Mouse (Mus musculus) liver, embryonic 13.5 days (tissue): ENCODE data around the gene Rpf1. TPM values are rescaled to one million over a fixed set of nuclear protein-coding genes. Genes with fewer than 3 reads are reported as not detected.

Source experiments
- ATAC-seq: fragments of 200-750 bp; cut with Nextera tagmentation; 2 replicates; pipeline ENCODE4 v1.8.0; 2017; ENCODE audit warnings: low read depth, mild to moderate bottlenecking, moderate number of reproducible peaks, moderate library complexity
- DNase-seq: peaks from one replicate; pipeline ENCODE4 v3.0.0; 2022
- H3K27ac ChIP-seq: fragments of 300-500 bp; sonication (generic); 2 replicates; pipeline ENCODE4 v1.5.1; 2015; ENCODE audit warnings: moderate library complexity, mild to moderate bottlenecking, inconsistent platforms
- H3K27me3 ChIP-seq: fragments of 300-500 bp; sonication (generic); 2 replicates; pipeline ENCODE4 v1.6.1; 2015; ENCODE audit warnings: mild to moderate bottlenecking, inconsistent platforms
- H3K36me3 ChIP-seq: fragments of 300-500 bp; sonication (generic); 2 replicates; pipeline ENCODE4 v1.6.1; 2015; ENCODE audit warnings: mild to moderate bottlenecking, inconsistent platforms
- H3K4me1 ChIP-seq: fragments of 300-500 bp; sonication (generic); replicated peaks from 2 replicates; pipeline ENCODE4 v1.6.1; 2015; ENCODE audit warnings: inconsistent platforms
- H3K4me2 ChIP-seq: fragments of 300-500 bp; sonication (generic); 2 replicates; pipeline ENCODE4 v1.6.1; 2015; ENCODE audit warnings: inconsistent platforms, mild to moderate bottlenecking, moderate library complexity
- H3K4me3 ChIP-seq: fragments of 300-500 bp; sonication (generic); replicated peaks from 2 replicates; pipeline ENCODE4 v1.5.1; 2015; ENCODE audit warnings: mild to moderate bottlenecking, inconsistent platforms
- H3K9ac ChIP-seq: fragments of 300-500 bp; sonication (generic); 2 replicates; pipeline ENCODE4 v1.6.1; 2015; ENCODE audit warnings: mild to moderate bottlenecking, inconsistent platforms
- H3K9me3 ChIP-seq: fragments of 300-500 bp; sonication (generic); replicated peaks from 2 replicates; pipeline ENCODE4 v1.6.1; 2016; ENCODE audit warnings: inconsistent platforms
- WGBS: fragments of 180-500 bp; shearing (Covaris S2); methylation state at CpG from one replicate; pipeline ENCODE4 v1.1.7; 2015; ENCODE audit not compliant: insufficient replicate concordance; 5-methylcytosine and 5-hydroxymethylcytosine counted together
- polyA plus RNA-seq: library from polyadenylated mRNA; unstranded; fragments of >200 nt; fragmentation: Nextera tagmentation; extraction: Ambion mirVana; gene quantifications from 2 replicates; pipeline ENCODE4 v1.2.1, GENCODE M21; 2015

Rpf1 gene
- polyA plus RNA-seq, 1 experiment from 2014 or later: 41.5 TPM

DNA sequence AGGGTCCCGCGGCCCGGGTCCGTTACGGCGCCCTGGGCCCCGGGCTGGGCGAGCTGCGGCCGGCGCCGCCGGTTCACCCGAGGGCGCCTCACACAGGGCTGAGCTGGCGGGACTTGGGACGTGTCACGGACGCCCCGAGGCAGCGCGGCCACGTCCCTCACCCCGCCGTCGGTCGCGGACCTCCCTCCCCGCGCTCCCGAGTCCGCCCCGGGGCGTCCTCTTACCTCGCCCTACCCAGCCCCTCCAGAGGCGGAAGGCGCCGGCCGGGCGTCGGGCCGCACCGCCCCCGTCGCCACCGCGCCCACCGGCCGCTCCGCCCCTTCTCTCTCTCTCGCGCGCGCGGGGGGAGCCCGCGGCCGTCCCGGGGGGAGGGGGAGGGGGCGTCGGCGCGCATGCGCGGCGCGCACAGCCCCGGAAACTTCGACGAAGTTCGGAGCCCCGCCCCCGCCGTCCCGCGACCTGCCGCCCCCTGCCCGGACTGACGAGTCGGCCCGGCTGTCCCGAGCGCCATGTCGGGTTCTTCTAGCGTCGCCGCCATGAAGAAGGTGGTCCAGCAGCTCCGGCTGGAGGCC, 21.7 kb downstream of the Rpf1 start, which contains the start of the genes Spata1 and Gng5:
TSS of gene Spata1 (minus strand) at position 323 of the 572 bp plus-strand sequence.
TSS of gene Gng5 (plus strand) at position 377 of the 572 bp plus-strand sequence.
- peak; percentile 97 for ATAC-seq
- H3K9ac ChIP-seq: peak within 1 kb of the TSS; percentile 94
- H3K4me3 ChIP-seq: peak within 1 kb of the TSS; percentile 89
- H3K27ac ChIP-seq: peak within 1 kb of the TSS; percentile 95
- peak within 1 kb of the TSS; percentile 71 for H3K4me2 ChIP-seq
- peaks cover 14% of the 10 kb centered on the region for H3K36me3 ChIP-seq
- peak; percentile 83 for DNase-seq
- H3K4me1 ChIP-seq: peaks cover 38% of the 10 kb centered on the region
- under 1% methylated on average over 50 of the region's 88 CpGs for WGBS
- no peaks in the 10 kb centered on the region for H3K9me3 ChIP-seq
- H3K27me3 ChIP-seq: no peaks in the 10 kb centered on the region

DNA sequence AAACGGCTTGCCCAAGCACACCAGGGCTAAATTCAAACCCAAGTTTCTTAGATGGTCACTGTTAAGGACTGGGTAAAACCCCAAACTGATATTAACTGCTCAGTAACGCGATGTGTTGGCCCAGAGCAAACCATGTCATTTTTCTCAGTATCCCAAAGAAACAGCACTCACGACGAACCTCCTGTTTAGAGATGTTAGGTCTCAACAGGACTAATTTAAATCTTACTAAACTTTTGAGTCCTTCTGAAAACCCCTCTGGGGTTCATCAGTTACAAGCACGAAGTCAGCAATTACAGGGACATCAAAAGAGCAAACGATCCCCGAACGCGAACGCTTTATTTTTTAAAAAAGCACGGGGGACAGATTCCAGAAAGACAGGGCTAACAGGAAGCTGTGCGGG, 22.2 kb downstream of the Rpf1 start:
- H3K27ac ChIP-seq: peak overlapping the region; percentile 95
- no peaks in the 10 kb centered on the region for H3K27me3 ChIP-seq
- ATAC-seq (no peak), DNase-seq (no peak)
- H3K9ac ChIP-seq: peak overlapping the region; percentile 94
- WGBS: 2% methylated on average over 13 of the region's 13 CpGs
- H3K4me3 ChIP-seq: peak overlapping the region; percentile 89
- peaks cover 11% of the 10 kb centered on the region for H3K36me3 ChIP-seq
- H3K4me1 ChIP-seq: peaks cover 36% of the 10 kb centered on the region
- peak overlapping the region; percentile 71 for H3K4me2 ChIP-seq
- no peaks in the 10 kb centered on the region for H3K9me3 ChIP-seq

DNA sequence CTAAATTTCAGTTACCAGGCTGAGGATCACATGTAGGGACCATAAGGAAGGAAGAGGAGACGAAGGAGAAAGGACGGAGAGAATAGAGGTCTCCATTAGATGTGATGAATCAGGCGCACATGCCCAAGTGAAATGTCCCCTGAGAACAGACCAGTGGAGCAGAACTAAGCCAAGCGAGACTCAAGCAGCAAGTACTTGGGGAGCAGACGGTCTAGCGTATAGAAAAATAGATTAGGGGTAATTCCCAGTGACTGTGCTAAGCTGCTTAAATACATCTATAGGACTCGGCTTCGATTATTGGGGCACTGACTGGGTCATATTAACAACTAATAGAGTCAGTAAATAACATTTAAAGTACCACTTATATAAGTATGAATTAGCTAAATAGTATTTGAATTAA, 26.3 kb downstream of the Rpf1 start:
- no peak overlapping the region for H3K4me2 ChIP-seq
- H3K36me3 ChIP-seq: no peaks in the 10 kb centered on the region
- ATAC-seq (no peak), DNase-seq (no peak)
- no peaks in the 10 kb centered on the region for H3K27me3 ChIP-seq
- no peak overlapping the region for H3K9ac ChIP-seq
- H3K4me1 ChIP-seq: peaks cover 4% of the 10 kb centered on the region
- H3K27ac ChIP-seq: no peak overlapping the region
- no peaks in the 10 kb centered on the region for H3K9me3 ChIP-seq
- no peak overlapping the region for H3K4me3 ChIP-seq
- 81% methylated on average over 8 of the region's 8 CpGs for WGBS

DNA sequence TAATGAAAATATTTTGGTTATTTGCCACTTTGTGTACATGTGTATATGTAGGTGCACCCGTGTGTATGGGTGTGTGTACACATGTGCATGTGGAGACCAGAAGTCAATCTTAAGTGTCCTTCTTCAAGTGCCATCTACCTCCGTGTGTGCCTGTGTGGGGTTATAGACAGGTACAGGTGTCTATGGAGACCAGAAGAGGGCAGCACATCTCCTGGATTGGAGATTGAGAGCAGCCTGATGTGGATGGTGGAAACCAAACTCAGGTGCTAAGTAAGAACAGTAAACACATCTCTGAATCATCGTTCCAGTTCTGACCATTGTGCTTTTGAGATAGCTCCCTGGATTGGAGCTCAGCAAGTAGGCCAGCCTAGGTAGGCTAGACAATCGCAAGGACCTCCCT, 34.8 kb downstream of the Rpf1 start:
- Histone ChIP-seq H3K9me3 (no peaks in the 10 kb centered on the region), H3K4me2 (no peak overlapping the region), H3K4me3 (no peak overlapping the region), H3K27me3 (no peaks in the 10 kb centered on the region), H3K4me1 (no peaks in the 10 kb centered on the region), H3K27ac (no peak overlapping the region), H3K36me3 (no peaks in the 10 kb centered on the region), H3K9ac (no peak overlapping the region)
- DNase-seq (no peak), ATAC-seq (no peak)
- WGBS: 77% methylated on average over 4 of the region's 4 CpGs

DNA sequence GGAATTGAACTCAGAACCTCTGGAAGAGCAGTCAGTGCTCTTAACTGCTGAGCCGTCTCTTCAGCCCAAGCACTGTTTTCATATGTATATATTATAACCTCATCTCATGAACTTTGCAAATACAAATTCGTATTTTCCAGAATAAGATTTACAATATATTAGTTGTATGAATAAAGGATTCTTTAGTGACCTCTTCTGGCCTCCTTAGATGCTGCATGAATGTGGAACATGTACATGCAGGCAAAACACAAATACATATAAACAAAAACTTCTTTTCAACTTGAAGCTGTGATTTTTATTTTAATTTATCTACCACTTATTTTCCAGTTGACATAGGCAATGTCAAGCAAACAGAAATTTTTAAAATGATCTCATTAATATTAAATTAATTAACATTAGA, 39.2 kb downstream of the Rpf1 start:
- H3K27me3 ChIP-seq: no peaks in the 10 kb centered on the region
- no peak overlapping the region for H3K9ac ChIP-seq
- 50% methylated on average over 2 of the region's 2 CpGs for WGBS
- no peaks in the 10 kb centered on the region for H3K9me3 ChIP-seq
- H3K4me3 ChIP-seq: no peak overlapping the region
- H3K4me2 ChIP-seq: no peak overlapping the region
- no peak overlapping the region for H3K27ac ChIP-seq
- H3K4me1 ChIP-seq: no peaks in the 10 kb centered on the region
- no peak for DNase-seq
- no peaks in the 10 kb centered on the region for H3K36me3 ChIP-seq
- no peak for ATAC-seq

DNA sequence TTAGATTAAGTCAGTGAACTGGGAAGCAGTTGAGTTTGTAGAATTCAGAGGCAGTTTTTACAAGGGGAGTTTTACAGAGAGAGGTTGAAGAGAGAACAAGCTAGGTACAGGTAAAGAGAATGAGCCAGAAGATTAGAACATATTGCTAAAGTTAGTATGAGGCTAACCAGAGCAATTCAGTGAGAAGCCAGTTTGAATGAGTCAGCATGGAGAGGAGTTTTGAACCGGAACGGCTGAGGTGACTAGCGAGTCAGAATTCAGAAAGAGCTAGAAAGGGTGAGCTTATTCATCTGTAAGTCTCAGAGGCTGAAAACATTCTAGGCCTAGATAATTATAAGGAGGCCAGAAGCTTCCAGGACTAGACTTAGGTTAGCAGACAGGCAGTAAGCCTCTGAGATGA, 46.8 kb downstream of the Rpf1 start:
- WGBS: 88% methylated on average over 3 of the region's 3 CpGs
- no peak overlapping the region for H3K27ac ChIP-seq
- H3K9ac ChIP-seq: no peak overlapping the region
- H3K4me3 ChIP-seq: no peak overlapping the region
- no peaks in the 10 kb centered on the region for H3K27me3 ChIP-seq
- H3K36me3 ChIP-seq: no peaks in the 10 kb centered on the region
- DNase-seq: no peak
- no peaks in the 10 kb centered on the region for H3K9me3 ChIP-seq
- no peak for ATAC-seq
- H3K4me1 ChIP-seq: no peaks in the 10 kb centered on the region
- no peak overlapping the region for H3K4me2 ChIP-seq

DNA sequence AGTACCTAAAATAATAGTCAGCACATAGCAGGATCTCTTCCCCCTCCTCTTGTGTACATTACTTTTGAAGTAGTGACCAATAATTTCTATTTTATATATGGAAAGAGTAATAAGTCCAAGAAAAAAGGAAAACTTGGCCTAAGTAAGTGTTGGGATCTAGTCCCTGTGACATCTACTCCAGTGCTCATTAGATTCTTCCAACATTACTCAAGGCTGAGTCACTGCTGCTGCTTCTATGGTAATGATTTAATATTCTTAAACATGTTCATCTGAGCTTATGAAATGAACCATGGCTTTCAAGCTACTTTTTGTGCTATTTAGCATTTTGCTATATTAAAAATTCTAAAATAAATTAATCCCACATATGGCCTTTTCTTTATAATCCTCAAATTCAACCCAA, 47.5 kb downstream of the Rpf1 start:
- DNase-seq (no peak), ATAC-seq (no peak)
- H3K27me3 ChIP-seq: no peaks in the 10 kb centered on the region
- H3K9me3 ChIP-seq: no peaks in the 10 kb centered on the region
- no peak overlapping the region for H3K4me2 ChIP-seq
- H3K36me3 ChIP-seq: no peaks in the 10 kb centered on the region
- no peak overlapping the region for H3K4me3 ChIP-seq
- H3K27ac ChIP-seq: no peak overlapping the region
- no peaks in the 10 kb centered on the region for H3K4me1 ChIP-seq
- H3K9ac ChIP-seq: no peak overlapping the region

DNA sequence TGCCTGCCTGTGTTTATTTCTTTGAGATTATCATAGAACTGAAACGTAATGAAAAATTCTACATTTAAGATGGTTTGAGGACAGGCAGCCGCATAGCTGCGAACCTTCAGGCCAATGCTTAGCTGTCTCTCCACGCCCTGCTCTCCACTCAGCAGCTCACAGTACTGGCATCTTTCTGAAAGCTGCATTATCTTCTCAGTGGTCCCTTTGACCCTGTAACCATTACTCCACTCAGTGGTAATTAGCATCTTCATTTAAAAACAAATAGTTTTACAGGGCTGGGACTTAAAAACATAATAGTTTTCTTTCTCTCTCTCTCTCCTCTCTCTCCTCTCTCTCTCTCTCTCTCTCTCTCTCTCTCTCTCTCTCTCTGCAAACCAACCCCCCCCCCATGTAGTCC, 48.6 kb downstream of the Rpf1 start:
- no peaks in the 10 kb centered on the region for H3K4me1 ChIP-seq
- H3K9ac ChIP-seq: no peak overlapping the region
- H3K4me3 ChIP-seq: no peak overlapping the region
- no peak for ATAC-seq
- WGBS: 74% methylated on average over 4 of the region's 4 CpGs
- H3K27me3 ChIP-seq: no peaks in the 10 kb centered on the region
- H3K4me2 ChIP-seq: no peak overlapping the region
- no peak overlapping the region for H3K27ac ChIP-seq
- H3K36me3 ChIP-seq: no peaks in the 10 kb centered on the region
- H3K9me3 ChIP-seq: no peaks in the 10 kb centered on the region
- no peak for DNase-seq

DNA sequence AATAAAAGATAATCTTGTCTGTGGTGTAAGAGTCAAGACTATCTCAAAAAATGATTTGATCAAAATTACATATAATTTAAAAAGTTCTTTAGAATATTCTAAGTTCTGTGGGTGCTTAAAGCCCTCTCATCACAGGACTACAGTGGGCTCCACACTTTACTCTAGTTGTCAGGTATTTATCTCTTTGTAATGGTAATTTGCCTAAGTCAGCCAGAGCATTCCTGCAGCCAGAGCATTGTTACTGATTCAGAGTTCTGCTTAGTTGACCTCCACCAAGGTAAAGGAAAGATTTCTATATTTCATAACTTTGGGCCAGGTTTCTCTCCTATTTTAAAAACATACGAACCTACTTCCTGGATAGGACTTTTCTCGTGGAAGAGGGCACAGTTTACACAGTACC, 52.0 kb downstream of the Rpf1 start:
- H3K4me2 ChIP-seq: no peak overlapping the region
- no peak for DNase-seq
- H3K4me1 ChIP-seq: no peaks in the 10 kb centered on the region
- no peak overlapping the region for H3K9ac ChIP-seq
- no peaks in the 10 kb centered on the region for H3K9me3 ChIP-seq
- peaks cover 3% of the 10 kb centered on the region; the same call in 1 of the 2 replicates for H3K36me3 ChIP-seq
- no peak overlapping the region for H3K4me3 ChIP-seq
- H3K27ac ChIP-seq: no peak overlapping the region
- no peaks in the 10 kb centered on the region for H3K27me3 ChIP-seq
- 56% methylated on average over 2 of the region's 2 CpGs for WGBS
- ATAC-seq: no peak

DNA sequence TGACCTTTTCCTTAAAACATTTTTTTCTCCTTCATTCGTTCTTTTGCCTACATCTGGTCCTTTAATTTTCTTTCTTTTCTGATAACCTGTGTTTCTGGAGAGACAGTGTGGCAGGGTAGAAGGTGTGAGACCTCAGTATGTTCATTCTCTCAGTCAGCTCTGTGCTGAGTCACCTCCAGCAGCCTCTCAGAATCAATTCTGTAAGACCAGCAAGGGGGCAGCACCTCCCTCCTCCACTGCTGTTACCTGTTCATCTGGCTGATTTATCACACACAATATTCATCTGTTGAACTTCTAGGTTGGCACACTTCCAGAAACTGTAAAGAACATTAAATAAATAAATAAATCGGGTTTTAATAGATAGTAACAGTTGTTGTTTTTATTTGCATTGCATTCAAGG, 58.3 kb downstream of the Rpf1 start:
- DNase-seq (no peak), ATAC-seq (no peak)
- Histone ChIP-seq H3K4me3 (no peak overlapping the region), H3K27ac (no peak overlapping the region), H3K36me3 (peaks cover 4% of the 10 kb centered on the region; the same call in 1 of the 2 replicates), H3K9ac (no peak overlapping the region), H3K4me2 (no peak overlapping the region), H3K27me3 (no peaks in the 10 kb centered on the region), H3K9me3 (no peaks in the 10 kb centered on the region), H3K4me1 (no peaks in the 10 kb centered on the region)
- WGBS: 55% methylated on average over 2 of the region's 2 CpGs
